Mouse (Mus musculus) cerebellum, adult 2 months (tissue): ENCODE results near the gene Gbp6. TPM values are rescaled to one million over a fixed set of nuclear protein-coding genes. Genes with fewer than 3 reads are reported as not detected.

Source experiments
- polyA plus RNA-seq: library from polyadenylated mRNA; depleted of rRNA; stranded (reverse); fragments of >200 nt; gene quantifications from 2 replicates; pipeline ENCODE4 v1.2.3, GENCODE M21; 2012; rRNA removed

The Gbp6 gene
- polyA plus RNA-seq, 1 experiment, result 2.7 TPM

Other genes starting within 250 kb of the Gbp6 start
- 2.3 and 2.6 TPM in 2 replicates for gene Gbp9, start 154.2 kb downstream of the Gbp6 start, polyA plus RNA-seq
- 0.08 and 0.11 TPM in 2 replicates for gene Gbp8, start 154.2 kb downstream of the Gbp6 start, polyA plus RNA-seq
- gene Gbp4, start 154.1 kb downstream of the Gbp6 start, polyA plus RNA-seq, result 2.2 and 2.9 TPM in 2 replicates
- gene Gbp10, start 54.2 kb downstream of the Gbp6 start, polyA plus RNA-seq, result 0.29 and 0.51 TPM in 2 replicates
- gene Gm43302, start within 50 bp of the Gbp6 start, polyA plus RNA-seq, result 0.23 and 0.43 TPM in 2 replicates
- gene Lrrc8b, start 122.1 kb upstream of the Gbp6 start, polyA plus RNA-seq, result 23.4 and 23.6 TPM in 2 replicates
- gene Lrrc8c, start 225.7 kb upstream of the Gbp6 start, polyA plus RNA-seq, result 7.4 and 7.9 TPM in 2 replicates